Mouse (Mus musculus): ENCODE results near the gene Dcaf6.

DNA sequence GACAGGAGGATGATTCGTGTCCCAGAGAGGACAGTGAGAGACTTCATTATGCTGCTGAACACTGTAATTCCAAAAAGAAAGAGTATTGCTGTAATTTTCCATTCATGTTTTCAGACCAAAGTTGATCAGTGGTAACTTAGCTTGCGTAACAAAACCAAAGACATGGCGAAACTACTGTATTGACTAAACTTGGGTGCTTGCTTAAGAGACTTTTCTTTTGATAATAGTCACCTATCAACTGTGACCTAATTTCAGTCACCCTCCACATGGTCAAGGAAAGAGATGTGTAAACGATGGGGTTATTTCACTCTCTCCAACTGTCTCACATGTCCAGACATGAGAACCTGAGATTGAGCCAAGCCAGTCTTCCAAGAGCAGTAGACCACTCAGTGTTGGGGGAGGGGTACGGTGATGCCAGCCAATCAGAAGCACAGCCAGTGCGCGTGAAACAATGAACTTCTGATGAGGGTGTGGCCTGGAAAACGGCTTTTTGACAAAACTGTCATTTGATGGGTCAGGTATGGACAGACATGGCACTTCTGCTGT, 24.5 kb upstream of the Dcaf6 start, which contains the start of gene Adcy10:
- peak; percentile 86 for TF ChIP-seq EP300 (IDR thresholded peaks at IDR 0.05; ENCODE audit: low read depth)
- TF ChIP-seq CTCF (IDR thresholded peaks at IDR 0.05; ENCODE audit: low read depth), result no peak

Data from liver, postnatal 0 days (tissue).